Mouse (Mus musculus): ENCODE measurements around the gene Tmem11. TPM values are rescaled to one million over a fixed set of nuclear protein-coding genes. Genes with fewer than 3 reads are reported as not detected.
"Not testable (repeated sequence)": the region's sequence is repeated elsewhere in the genome, so short reads cannot be mapped to it uniquely, and the experiment has no call there.

Tmem11 gene
- polyA plus RNA-seq, 1 experiment from 2014 or later: 62.8 TPM

- Histone ChIP-seq H3K4me3 (ENCODE audit: low read depth, low read length) (no peak overlapping the region), H3K27me3 (ENCODE audit: control insufficient read depth, insufficient read depth, low read length) (no peaks in the 10 kb centered on the region), H3K4me2 (ENCODE audit: low read depth, low read length) (no peak overlapping the region), H3K36me3 (ENCODE audit: control insufficient read depth, insufficient read depth, low read length) (no peaks in the 10 kb centered on the region), H3K4me1 (ENCODE audit: control insufficient read depth, insufficient read depth, low read length) (peaks cover 12% of the 10 kb centered on the region), H3K9ac (replicated peaks; ENCODE audit: low read depth, low read length) (no peak overlapping the region), H3K27ac (ENCODE audit: low read depth, low read length) (no peak overlapping the region), H3K9me3 (ENCODE audit: control insufficient read depth, low read length) (no peaks in the 10 kb centered on the region)
- no peak for ATAC-seq (ENCODE audit: low read depth)
- WGBS: 90% methylated on average over 6 of the region's 6 CpGs
These were observed 6.0 kb downstream of the Tmem11 start for GRCm38 (mm10) chr11:60873101-60873500.

DNA sequence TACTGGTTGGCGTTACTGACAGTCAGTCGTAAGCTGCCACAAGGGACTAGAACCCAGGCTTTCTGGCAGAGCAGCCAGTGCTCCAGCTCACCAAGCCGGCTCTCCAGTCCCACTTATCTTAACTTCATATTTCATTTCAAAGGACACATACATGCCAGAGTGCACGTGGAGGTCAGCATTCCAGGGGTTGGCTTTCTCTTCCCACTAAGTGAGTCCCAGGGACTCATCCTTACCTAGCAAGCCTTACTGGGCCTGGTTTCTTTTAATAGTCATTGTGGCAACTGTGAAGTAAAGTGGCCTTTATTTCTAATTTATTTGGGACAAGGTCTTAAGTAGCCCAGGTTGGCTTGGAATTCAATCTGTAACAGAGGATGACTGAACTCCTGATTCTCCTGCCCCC is 7.7 kb downstream of the Tmem11 start:
- no peak for ATAC-seq (ENCODE audit: low read depth)
- Histone ChIP-seq H3K27ac (ENCODE audit: low read depth, low read length) (no peak overlapping the region), H3K4me3 (ENCODE audit: low read depth, low read length) (no peak overlapping the region), H3K9me3 (ENCODE audit: control insufficient read depth, low read length) (no peaks in the 10 kb centered on the region), H3K27me3 (ENCODE audit: control insufficient read depth, insufficient read depth, low read length) (no peaks in the 10 kb centered on the region), H3K4me1 (ENCODE audit: control insufficient read depth, insufficient read depth, low read length) (no peaks in the 10 kb centered on the region; the same call in 1 of the 2 replicates), H3K9ac (replicated peaks; ENCODE audit: low read depth, low read length) (no peak overlapping the region), H3K4me2 (ENCODE audit: low read depth, low read length) (no peak overlapping the region), H3K36me3 (ENCODE audit: control insufficient read depth, insufficient read depth, low read length) (no peaks in the 10 kb centered on the region)
- WGBS: 84% methylated on average over 4 of the region's 4 CpGs

- WGBS: 95% methylated on average over 6 of the region's 6 CpGs
- not testable (repeated sequence) for ATAC-seq (ENCODE audit: low read depth); H3K9me3 ChIP-seq (ENCODE audit: control insufficient read depth, low read length); H3K4me3 ChIP-seq (ENCODE audit: low read depth, low read length); H3K27me3 ChIP-seq (ENCODE audit: control insufficient read depth, insufficient read depth, low read length); H3K4me1 ChIP-seq (ENCODE audit: control insufficient read depth, insufficient read depth, low read length); H3K36me3 ChIP-seq (ENCODE audit: control insufficient read depth, insufficient read depth, low read length); H3K9ac ChIP-seq (replicated peaks; ENCODE audit: low read depth, low read length); H3K4me2 ChIP-seq (ENCODE audit: low read depth, low read length); H3K27ac ChIP-seq (ENCODE audit: low read depth, low read length)
These were observed 9.6 kb downstream of the Tmem11 start for GRCm38 (mm10) chr11:60869471-60869870.

DNA sequence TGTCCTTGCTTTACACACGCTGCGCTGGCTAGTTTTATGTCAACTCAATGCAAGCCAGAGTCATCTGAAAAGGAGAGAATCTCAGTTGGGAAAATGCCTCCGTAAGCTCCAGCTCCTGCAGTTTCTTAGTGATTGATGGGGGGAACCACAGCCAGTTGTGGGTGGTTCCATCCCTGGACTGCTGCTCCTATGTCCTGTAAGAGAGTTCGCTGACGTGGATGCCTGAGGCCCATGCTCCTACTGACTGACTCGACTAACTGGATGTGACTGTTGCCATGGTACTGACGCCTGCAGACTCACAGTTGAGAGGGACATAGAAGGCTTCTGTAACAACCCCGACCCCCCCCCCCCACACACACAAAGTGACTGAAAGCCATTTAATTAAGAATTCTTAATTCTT is 11.2 kb downstream of the Tmem11 start:
- H3K4me3 ChIP-seq (ENCODE audit: low read depth, low read length): no peak overlapping the region
- no peak overlapping the region for H3K27ac ChIP-seq (ENCODE audit: low read depth, low read length)
- H3K9ac ChIP-seq (replicated peaks; ENCODE audit: low read depth, low read length): no peak overlapping the region
- no peak for ATAC-seq (ENCODE audit: low read depth)
- no peaks in the 10 kb centered on the region for H3K27me3 ChIP-seq (ENCODE audit: control insufficient read depth, insufficient read depth, low read length)
- H3K4me2 ChIP-seq (ENCODE audit: low read depth, low read length): no peak overlapping the region
- H3K9me3 ChIP-seq (ENCODE audit: control insufficient read depth, low read length): no peaks in the 10 kb centered on the region
- WGBS: 52% methylated on average over 8 of the region's 8 CpGs
- peaks cover 14% of the 10 kb centered on the region for H3K36me3 ChIP-seq (ENCODE audit: control insufficient read depth, insufficient read depth, low read length)
- H3K4me1 ChIP-seq (ENCODE audit: control insufficient read depth, insufficient read depth, low read length): no peaks in the 10 kb centered on the region

DNA sequence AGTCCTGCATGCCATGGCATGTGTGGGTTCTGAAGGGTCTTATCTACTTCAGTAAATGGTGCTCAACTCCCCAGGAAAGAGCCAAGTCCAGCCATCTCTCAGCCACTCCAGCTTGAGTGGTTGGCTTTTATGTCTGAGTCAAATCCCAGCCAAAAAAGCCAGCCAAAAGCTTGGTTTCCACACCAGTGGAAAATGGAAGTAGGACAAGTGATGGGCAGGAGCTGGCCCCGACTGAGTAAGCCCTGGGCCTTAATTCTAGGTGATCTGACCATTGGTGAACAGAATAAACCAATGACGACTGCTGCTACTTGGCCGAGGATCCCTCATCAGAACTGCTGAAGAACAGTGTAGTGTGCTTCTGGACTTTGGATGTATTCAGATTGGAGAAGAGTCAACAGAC is 11.6 kb downstream of the Tmem11 start:
- Histone ChIP-seq H3K4me2 (ENCODE audit: low read depth, low read length) (no peak overlapping the region), H3K36me3 (ENCODE audit: control insufficient read depth, insufficient read depth, low read length) (peaks cover 14% of the 10 kb centered on the region), H3K27me3 (ENCODE audit: control insufficient read depth, insufficient read depth, low read length) (no peaks in the 10 kb centered on the region), H3K27ac (ENCODE audit: low read depth, low read length) (no peak overlapping the region), H3K4me1 (ENCODE audit: control insufficient read depth, insufficient read depth, low read length) (no peaks in the 10 kb centered on the region), H3K4me3 (ENCODE audit: low read depth, low read length) (no peak overlapping the region), H3K9me3 (ENCODE audit: control insufficient read depth, low read length) (no peaks in the 10 kb centered on the region), H3K9ac (replicated peaks; ENCODE audit: low read depth, low read length) (no peak overlapping the region)
- 81% methylated on average over 3 of the region's 3 CpGs for WGBS
- no peak for ATAC-seq (ENCODE audit: low read depth)

GRCm38 (mm10) chr11:60866021-60866420 is 13.1 kb downstream of the Tmem11 start:
- H3K27me3 ChIP-seq (ENCODE audit: control insufficient read depth, insufficient read depth, low read length): no peaks in the 10 kb centered on the region
- ATAC-seq (ENCODE audit: low read depth): no peak
- H3K27ac ChIP-seq (ENCODE audit: low read depth, low read length): no peak overlapping the region
- H3K36me3 ChIP-seq (ENCODE audit: control insufficient read depth, insufficient read depth, low read length): peaks cover 20% of the 10 kb centered on the region
- H3K4me1 ChIP-seq (ENCODE audit: control insufficient read depth, insufficient read depth, low read length): no peaks in the 10 kb centered on the region
- no peak overlapping the region for H3K4me3 ChIP-seq (ENCODE audit: low read depth, low read length)
- 57% methylated on average over 2 of the region's 2 CpGs for WGBS
- H3K9me3 ChIP-seq (ENCODE audit: control insufficient read depth, low read length): no peaks in the 10 kb centered on the region
- H3K4me2 ChIP-seq (ENCODE audit: low read depth, low read length): no peak overlapping the region
- no peak overlapping the region for H3K9ac ChIP-seq (replicated peaks; ENCODE audit: low read depth, low read length)

DNA sequence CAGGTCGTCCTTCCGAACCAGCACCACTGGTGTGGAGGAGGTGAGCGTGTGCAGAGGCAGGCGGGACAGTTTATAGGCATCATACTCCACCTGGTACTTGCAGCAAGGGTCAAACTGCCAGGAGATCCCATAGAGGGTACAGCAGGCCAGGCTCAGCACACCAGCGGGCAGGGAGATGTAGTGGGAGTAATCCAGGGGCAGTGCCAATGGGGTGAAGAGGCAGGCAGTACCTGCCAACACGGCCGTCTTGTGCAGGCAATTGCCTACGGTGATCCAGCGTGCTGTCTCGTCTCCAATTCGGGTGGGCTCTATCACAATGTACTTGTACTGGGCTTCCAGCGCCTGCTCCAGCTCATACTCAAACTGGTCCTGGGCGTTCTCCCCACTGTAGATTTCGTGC is 14.2 kb downstream of the Tmem11 start:
- H3K9ac ChIP-seq (replicated peaks; ENCODE audit: low read depth, low read length): no peak overlapping the region
- no peak overlapping the region for H3K4me2 ChIP-seq (ENCODE audit: low read depth, low read length)
- no peak for ATAC-seq (ENCODE audit: low read depth)
- 91% methylated on average over 14 of the region's 14 CpGs for WGBS
- no peaks in the 10 kb centered on the region for H3K27me3 ChIP-seq (ENCODE audit: control insufficient read depth, insufficient read depth, low read length)
- H3K27ac ChIP-seq (ENCODE audit: low read depth, low read length): no peak overlapping the region
- peaks cover 20% of the 10 kb centered on the region for H3K36me3 ChIP-seq (ENCODE audit: control insufficient read depth, insufficient read depth, low read length)
- H3K4me1 ChIP-seq (ENCODE audit: control insufficient read depth, insufficient read depth, low read length): no peaks in the 10 kb centered on the region
- H3K9me3 ChIP-seq (ENCODE audit: control insufficient read depth, low read length): no peaks in the 10 kb centered on the region
- no peak overlapping the region for H3K4me3 ChIP-seq (ENCODE audit: low read depth, low read length)

DNA sequence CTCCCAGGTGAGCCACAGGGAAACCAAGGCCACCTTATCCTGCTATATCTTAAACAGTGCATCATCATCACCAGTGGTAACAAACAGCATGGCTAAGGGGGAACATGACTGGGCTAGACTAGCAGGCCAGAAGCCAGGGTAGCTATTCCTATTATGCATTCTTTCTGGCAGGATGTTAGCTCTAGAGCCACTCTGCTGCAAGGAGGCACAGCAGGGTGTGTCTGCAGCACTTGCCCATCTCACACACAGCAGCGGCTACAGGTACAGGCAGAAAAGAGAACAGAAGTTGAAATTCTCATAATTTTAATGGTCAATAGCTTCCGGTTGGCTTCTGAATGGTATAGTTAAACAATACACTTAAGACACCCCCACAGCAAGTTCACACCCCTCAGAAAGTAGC is 14.9 kb downstream of the Tmem11 start:
- Histone ChIP-seq H3K9me3 (ENCODE audit: control insufficient read depth, low read length) (no peaks in the 10 kb centered on the region), H3K9ac (replicated peaks; ENCODE audit: low read depth, low read length) (no peak overlapping the region), H3K4me1 (ENCODE audit: control insufficient read depth, insufficient read depth, low read length) (no peaks in the 10 kb centered on the region), H3K4me2 (ENCODE audit: low read depth, low read length) (no peak overlapping the region), H3K27me3 (ENCODE audit: control insufficient read depth, insufficient read depth, low read length) (no peaks in the 10 kb centered on the region), H3K27ac (ENCODE audit: low read depth, low read length) (no peak overlapping the region), H3K4me3 (ENCODE audit: low read depth, low read length) (no peak overlapping the region), H3K36me3 (ENCODE audit: control insufficient read depth, insufficient read depth, low read length) (peaks cover 20% of the 10 kb centered on the region)
- 85% methylated on average over 2 of the region's 2 CpGs for WGBS
- no peak for ATAC-seq (ENCODE audit: low read depth)

GRCm38 (mm10) chr11:60863196-60863595 is 15.9 kb downstream of the Tmem11 start:
- no peaks in the 10 kb centered on the region for H3K9me3 ChIP-seq (ENCODE audit: control insufficient read depth, low read length)
- 89% methylated on average over 4 of the region's 4 CpGs for WGBS
- no peak for ATAC-seq (ENCODE audit: low read depth)
- peaks cover 20% of the 10 kb centered on the region for H3K36me3 ChIP-seq (ENCODE audit: control insufficient read depth, insufficient read depth, low read length)
- H3K4me1 ChIP-seq (ENCODE audit: control insufficient read depth, insufficient read depth, low read length): no peaks in the 10 kb centered on the region
- H3K27ac ChIP-seq (ENCODE audit: low read depth, low read length): no peak overlapping the region
- H3K27me3 ChIP-seq (ENCODE audit: control insufficient read depth, insufficient read depth, low read length): no peaks in the 10 kb centered on the region
- no peak overlapping the region for H3K4me3 ChIP-seq (ENCODE audit: low read depth, low read length)
- H3K4me2 ChIP-seq (ENCODE audit: low read depth, low read length): no peak overlapping the region
- H3K9ac ChIP-seq (replicated peaks; ENCODE audit: low read depth, low read length): no peak overlapping the region

DNA sequence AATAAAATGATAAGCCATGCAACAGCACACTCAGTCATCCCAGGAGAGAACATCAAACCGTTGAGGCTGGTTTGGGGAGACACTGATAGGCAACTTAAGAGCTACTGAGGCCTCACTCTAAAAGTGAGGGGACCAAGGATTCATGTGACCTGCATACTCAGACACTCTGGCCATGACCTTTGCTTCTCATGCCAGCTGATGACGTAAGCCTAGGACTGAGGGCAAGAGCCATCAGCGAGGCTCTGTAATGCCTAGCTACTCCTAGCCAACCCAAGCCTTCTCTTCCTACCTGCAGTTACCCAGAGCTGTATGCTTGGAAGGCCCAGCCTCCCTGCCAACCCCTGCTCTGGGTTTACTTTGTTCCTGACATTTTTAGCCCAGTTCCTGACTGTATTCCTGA is 17.1 kb downstream of the Tmem11 start:
- no peaks in the 10 kb centered on the region for H3K9me3 ChIP-seq (ENCODE audit: control insufficient read depth, low read length)
- no peak overlapping the region for H3K4me3 ChIP-seq (ENCODE audit: low read depth, low read length)
- H3K27ac ChIP-seq (ENCODE audit: low read depth, low read length): no peak overlapping the region
- no peak overlapping the region for H3K9ac ChIP-seq (replicated peaks; ENCODE audit: low read depth, low read length)
- H3K36me3 ChIP-seq (ENCODE audit: control insufficient read depth, insufficient read depth, low read length): peaks cover 20% of the 10 kb centered on the region
- 95% methylated on average over 3 of the region's 3 CpGs for WGBS
- ATAC-seq (ENCODE audit: low read depth): no peak
- H3K4me2 ChIP-seq (ENCODE audit: low read depth, low read length): no peak overlapping the region
- no peaks in the 10 kb centered on the region for H3K27me3 ChIP-seq (ENCODE audit: control insufficient read depth, insufficient read depth, low read length)
- no peaks in the 10 kb centered on the region for H3K4me1 ChIP-seq (ENCODE audit: control insufficient read depth, insufficient read depth, low read length)
